Mouse (Mus musculus): Measurements from ENCODE around the gene Slc25a30.

The Slc25a30 gene

DNA sequence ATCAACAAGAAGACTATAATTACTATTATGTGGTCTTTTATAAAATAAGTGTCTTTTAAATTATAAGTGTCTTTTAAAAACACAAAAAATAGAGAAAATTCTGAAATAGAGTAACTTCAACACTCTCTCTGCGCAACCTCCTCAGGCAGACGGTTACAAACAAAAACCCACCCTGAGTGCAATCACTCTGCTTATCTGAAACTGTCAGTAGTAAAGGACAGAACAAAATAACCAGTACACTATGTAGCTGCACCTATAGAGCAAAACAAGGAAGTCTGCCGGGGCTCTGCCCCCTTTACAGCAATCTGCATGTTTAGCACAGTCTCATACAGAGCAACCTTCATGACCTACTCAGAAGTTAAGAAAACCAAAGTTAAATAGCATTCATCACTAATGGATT lies 44.9 kb downstream of the Slc25a30 start:
- no peak for DNase-seq (ENCODE audit: low read depth)

DNA sequence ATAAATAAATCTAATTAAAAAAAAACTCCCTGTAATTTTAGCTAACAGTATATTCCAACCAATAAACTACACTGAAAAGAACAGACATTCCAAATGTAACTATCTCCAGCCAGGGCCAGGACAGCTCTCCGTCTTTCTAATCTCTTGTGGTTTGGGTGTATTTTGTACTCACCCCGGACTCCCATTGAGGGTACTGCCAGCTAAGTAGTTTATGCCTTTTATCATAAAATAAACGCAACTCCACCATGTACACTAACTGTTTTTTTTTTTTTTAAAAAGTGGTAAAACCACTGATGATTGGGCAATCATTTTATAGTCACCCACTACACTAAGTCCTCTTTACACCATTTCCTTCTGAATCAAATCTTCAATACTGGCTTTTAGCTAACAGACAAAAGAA lies 51.2 kb downstream of the Slc25a30 start:
- no peak for DNase-seq (ENCODE audit: low read depth)

DNA sequence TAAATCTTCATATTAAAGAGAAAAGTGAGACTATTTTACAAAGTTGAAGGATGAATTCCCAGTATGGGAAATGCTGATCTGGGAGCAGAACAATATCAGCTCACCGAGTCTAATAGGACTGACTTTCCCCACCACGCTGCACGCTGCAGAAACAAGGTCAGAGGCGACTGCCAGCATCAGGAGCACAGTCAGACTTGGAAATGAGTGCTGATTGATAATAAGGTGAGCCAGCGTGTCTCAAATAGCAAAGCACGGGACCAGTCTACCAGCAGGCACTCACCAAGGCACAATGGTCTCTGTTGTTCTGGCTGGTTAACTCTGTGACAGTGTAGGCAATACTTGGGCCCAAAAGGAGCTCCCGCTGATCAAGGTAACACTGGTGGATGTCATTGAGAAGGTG lies 54.2 kb downstream of the Slc25a30 start:
- DNase-seq (ENCODE audit: low read depth): no peak

DNA sequence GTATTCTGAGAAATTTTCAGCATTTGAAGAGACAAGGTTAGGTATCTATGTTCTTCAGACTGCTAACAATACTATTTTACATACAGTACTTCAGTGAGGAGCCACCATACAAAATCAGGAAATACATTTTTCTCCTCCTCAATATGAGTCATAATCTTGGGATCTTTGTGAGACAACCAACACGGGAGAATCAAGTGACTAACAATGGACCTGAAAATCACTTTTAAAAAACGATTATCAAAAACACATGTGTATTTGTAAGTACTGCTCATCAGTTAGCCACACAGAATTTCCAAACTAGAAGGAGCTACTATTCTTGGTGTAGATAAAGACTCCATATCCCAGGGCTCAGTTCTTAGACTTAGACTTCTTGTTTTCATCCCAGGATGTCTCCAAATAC lies 55.5 kb downstream of the Slc25a30 start:
- DNase-seq (ENCODE audit: low read depth): no peak

DNA sequence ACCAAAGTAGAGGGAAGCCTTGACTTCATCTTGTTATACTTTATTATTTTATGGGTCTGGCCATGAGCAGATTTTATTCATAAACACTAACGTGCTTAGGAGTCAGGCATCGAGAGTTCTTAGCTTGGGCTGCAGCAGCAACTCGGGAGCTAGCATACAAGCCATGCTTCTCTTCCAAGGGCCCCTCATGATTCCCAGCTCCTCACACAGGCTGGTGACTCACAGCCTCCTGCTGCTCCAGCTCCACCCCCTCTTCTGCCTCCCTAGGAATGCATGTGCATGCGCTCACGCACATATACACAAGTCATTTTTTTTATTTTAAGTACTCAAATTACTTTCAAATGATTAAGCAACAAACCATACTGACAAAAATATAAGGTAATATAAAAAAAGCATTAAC lies 58.7 kb downstream of the Slc25a30 start:
- DNase-seq (ENCODE audit: low read depth): no peak

DNA sequence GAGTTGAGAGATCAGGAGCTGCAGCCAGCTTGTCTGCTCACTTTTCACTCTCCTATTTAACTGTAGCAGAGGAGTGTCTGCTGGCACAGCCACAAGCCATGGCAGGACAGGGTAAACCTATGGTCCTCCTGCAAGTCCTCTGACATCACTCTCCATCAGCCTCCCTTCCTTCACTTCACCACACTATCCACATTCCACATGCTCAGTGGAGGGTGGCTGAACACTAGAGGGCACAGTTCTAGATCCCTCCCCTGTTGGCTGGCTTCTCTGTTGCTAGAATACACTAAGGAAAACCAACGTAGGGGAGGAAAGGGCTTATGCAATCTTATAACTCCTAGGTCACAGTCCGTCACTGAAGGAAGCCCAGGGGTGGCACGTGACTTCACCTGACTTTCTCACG lies 59.8 kb downstream of the Slc25a30 start:
- no peak for DNase-seq (ENCODE audit: low read depth)

DNA sequence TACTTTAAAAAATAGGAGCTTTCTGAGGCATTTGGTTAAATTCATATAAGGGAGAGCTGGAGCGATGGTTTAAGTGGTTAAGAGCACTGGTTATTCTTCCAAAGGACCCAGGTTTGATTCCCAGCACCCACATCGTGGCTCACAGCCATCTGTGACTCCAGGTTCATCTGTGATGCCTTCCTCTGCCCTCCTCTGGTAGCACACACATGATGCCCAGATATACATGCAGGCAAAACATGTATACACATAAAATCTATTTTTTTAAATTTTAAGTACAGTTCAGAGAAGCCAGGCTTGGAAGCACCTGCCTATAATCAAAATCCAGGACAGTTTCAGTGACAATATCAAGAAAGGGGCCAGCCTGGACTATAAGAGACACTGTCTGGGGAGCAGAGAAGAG lies 64.0 kb downstream of the Slc25a30 start:
- DNase-seq (ENCODE audit: low read depth): no peak

DNA sequence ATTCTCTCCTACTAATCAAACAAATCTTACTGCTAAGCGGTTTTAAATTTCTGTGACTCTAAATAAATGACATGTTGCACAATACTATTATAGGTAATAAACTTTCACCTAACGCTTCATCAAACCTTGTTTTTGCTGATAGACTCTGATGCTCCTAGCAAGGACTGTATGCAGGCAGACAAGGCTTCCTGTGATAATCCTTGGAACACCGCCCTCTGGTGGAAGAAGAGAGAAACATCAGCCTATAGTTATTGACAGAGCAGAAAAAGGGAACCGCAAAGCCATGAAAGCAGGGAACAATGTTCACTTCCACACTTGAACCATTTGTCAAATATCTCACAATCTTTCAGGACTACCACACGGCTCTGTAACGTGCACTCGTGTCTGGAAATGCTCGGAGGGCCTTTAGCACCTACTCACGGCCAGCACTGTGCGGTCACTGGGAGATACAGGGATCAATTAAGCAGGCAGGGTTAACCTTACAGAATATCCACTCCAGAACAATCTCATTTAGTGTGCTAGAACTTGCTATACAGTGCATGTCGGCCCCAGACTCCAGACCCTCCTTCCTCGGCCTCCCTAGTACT lies 64.8 kb downstream of the Slc25a30 start:
- DNase-seq (ENCODE audit: low read depth): peak; percentile 81

DNA sequence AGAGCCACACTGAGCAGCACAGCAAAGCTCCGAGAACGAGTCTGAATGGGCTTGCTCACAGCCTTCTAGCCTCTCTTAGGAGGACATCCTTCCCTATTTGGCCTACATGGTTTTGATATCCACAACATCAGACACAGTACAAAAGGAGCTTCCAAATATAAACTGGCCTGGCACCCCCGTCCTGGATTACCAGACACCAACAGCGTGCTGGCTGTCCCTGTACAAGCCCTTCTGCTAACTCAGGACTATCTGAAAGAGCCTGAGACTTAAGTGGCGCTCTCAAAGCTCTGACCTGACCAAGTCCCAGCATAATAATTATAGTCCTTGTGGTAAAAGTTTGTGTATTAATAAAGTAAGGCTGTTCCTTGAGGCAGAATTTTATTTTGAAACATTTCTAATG lies 66.7 kb downstream of the Slc25a30 start:
- no peak for DNase-seq (ENCODE audit: low read depth)

DNA sequence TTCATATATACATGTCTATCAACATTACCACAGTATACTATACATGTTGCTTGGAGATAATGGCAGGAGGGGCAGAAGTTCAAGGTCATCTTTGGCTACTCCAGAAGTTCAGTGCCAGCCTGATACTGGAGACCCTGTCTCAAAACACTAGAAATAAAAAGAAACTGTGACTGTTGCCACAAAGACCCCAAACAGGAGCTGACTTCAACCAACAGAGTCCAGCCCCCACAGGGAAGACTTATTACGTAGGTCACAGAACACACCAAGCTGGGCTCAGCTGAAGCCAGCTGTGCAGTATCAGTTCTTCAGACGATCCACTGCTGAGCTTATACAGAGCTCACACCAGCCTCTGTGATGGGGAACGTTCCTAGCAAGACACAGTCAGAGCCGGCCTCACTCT lies 70.4 kb downstream of the Slc25a30 start:
- DNase-seq (ENCODE audit: low read depth): no peak

DNA sequence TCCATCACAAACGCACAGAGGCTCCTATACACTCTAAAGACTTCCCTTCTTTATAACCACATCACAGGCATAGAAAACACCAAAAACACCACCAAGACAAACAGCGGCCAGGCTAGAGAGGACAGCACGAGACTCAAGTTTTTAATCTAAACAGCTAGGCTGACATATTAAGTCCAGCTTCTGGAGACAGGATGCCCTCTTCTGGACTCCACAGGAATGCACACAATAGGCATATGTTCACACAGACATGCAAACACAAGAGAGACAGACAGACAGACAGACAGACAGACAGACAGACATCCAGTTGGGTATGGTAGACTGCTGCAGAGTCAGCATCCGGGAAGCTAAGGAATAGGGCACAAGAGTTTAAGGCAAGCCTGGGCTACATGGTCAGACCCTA lies 73.2 kb downstream of the Slc25a30 start:
- no peak for DNase-seq (ENCODE audit: low read depth)

DNA sequence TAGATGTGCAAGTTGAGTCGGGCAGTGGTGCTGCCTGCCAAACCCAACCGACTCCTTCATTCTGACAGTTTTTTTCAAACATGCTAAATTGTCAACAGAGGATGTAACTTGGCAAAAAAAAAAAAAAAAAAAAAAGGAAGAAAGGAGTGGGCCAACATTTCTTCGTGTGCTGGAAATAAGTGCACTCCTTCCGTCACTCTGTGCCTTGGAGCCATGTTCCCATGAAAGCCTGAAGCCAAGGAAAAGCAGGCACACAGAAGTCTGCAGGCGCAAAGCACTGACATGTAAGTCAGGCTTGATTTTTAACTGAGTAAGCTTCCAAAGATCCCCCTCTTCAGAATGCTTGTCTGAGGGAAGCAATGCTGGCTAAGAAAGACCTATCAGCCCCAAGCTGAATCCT lies 74.2 kb downstream of the Slc25a30 start:
- DNase-seq (ENCODE audit: low read depth): no peak

DNA sequence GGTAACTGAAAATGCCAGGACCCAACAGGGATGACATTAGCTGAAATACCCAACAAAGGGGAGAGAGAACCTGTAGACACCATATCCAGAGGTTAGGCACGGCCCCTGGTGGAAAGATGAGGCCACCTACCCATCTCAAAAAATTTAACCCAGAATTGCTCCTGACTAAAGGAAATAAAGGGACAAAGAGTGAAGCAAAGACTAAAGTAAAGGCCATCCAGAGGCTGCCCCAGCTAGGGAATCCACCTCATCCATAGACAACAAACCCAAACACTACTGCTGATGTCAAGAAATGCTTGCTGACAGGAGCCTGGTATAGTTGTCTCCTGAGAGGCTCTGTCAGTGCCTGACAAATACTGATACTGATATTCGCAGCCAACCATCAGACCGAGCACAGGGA lies 75.1 kb downstream of the Slc25a30 start:
- DNase-seq (ENCODE audit: low read depth): no peak

Measured in c-Kit-positive CD71-negative TER-119-negative erythroid progenitor cells, embryonic 14.5 days (primary cell).